Mouse (Mus musculus) cerebellum, postnatal 4 days (tissue): Measurements from ENCODE around the gene Mical3.
A peak's percentile ranks its signal among the peaks of the same experiment; 100 is the strongest.
"Not testable (repeated sequence)": the region's sequence is repeated elsewhere in the genome, so short reads cannot be mapped to it uniquely, and the experiment has no call there.

Source experiments
- DNase-seq, 2 experiments: peaks; one replicate each; pipeline ENCODE4 v3.0.0; 2022; ENCODE audit warnings: low spot score in 2 of 2, mixed read lengths in 1 of 2

Gene Mical3

DNA sequence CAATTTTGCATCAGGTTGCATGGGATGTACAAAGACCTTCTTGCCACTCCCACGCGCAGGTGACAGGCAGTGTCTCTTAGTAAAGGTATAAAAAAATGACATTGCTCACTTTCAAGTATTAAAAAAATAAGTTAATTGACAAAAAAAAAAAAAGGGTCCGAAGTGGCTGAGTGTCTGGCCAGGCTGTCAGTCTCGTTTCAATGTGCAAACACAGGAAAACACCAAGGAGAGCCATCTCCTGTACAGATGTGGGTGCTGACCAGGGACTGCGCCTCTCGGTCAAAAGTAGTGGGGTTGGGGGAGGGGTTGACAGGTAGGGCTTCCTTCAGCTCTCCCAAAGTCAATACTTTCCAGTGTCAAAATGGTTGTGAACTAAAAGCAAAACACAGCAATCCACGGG lies 197.1 kb downstream of the Mical3 start:
- DNase-seq, result no peak

DNA sequence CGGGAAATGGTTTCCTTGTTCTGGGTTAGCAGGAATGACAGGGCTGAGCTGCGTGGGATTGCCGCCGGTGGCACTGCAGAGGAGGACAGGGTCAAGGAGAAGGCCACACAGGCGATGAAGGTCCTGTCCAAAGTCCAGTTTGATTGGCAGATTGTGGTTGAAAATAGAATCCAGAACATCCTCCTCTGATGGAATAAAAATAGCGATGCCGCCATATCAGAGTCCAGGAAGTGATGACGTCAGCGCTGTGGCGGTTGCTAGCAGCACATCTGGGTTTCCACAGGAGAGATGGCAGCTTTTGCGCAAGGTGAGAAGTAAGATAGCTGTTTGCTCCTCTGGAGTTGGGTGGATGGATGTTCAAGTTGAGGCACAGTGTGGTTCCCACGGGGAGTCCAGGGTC lies 198.2 kb downstream of the Mical3 start:
- DNase-seq, result no peak

- DNase-seq, result no peak
Observed at GRCm38 (mm10) chr6:120930450-120931306, 200.1 kb downstream of the Mical3 start.

DNA sequence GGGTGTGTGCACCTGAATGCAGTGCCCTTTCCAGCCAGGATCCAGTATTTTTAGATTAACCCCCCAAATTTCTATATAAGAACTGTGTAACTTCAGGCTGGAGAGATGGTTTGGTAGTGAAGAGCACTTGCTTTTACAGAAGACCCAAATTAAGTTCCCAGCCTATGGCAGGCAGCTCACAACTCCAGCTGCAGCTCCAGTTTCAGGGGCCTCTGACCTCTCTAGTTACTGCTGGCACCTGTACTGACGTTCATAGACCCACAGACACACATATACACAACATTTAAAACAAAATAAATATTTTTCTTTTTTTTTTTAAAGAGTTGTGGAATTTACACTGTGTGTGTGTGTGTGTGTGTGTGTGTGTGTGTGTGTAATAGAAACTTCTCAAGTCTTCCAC lies 201.4 kb downstream of the Mical3 start:
- no peak for DNase-seq

DNA sequence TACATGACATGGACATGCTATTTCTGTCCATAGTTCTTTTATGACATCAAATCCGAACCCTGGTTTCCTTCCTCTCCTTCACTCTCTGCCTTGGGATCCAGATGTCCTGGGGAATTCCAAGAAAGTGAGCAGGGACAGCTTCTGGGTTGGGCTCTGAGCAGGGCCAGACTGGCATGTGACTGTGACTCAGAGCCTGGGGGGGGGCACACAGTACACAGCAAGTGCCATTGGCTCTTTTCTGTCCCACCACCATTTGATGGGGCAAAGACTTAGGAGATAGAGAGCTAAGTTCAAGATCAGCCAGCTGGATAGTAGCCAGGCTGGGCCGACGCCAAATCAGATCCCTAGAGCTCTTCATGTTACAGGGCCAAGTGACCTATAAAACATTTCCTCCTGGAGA lies 203.0 kb downstream of the Mical3 start:
- DNase-seq, result peak in 1 of 2 experiments; percentile 20

GRCm38 (mm10) chr6:120926880-120927279 lies 203.9 kb downstream of the Mical3 start:
- no peak for DNase-seq

GRCm38 (mm10) chr6:120924791-120925321 lies 205.9 kb downstream of the Mical3 start:
- not testable (repeated sequence) for DNase-seq

DNA sequence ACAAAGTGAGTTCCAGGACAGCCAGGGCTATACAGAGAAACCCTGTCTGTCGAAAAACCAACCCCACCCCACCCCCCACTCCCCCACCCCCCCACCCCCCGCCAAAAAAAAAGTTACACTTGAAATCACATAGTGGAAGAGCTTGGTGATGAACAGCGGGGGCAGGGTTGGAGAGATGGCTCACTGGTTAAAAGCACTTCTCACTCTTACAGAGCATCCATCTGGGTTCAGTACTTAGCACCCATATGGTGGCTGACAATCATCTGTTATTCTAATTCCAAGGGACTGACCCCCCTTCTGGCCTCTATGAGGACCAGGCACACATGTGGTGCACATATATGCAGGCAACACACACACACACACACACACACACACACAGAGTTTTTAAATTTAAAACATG lies 212.8 kb downstream of the Mical3 start:
- DNase-seq, result no peak

DNA sequence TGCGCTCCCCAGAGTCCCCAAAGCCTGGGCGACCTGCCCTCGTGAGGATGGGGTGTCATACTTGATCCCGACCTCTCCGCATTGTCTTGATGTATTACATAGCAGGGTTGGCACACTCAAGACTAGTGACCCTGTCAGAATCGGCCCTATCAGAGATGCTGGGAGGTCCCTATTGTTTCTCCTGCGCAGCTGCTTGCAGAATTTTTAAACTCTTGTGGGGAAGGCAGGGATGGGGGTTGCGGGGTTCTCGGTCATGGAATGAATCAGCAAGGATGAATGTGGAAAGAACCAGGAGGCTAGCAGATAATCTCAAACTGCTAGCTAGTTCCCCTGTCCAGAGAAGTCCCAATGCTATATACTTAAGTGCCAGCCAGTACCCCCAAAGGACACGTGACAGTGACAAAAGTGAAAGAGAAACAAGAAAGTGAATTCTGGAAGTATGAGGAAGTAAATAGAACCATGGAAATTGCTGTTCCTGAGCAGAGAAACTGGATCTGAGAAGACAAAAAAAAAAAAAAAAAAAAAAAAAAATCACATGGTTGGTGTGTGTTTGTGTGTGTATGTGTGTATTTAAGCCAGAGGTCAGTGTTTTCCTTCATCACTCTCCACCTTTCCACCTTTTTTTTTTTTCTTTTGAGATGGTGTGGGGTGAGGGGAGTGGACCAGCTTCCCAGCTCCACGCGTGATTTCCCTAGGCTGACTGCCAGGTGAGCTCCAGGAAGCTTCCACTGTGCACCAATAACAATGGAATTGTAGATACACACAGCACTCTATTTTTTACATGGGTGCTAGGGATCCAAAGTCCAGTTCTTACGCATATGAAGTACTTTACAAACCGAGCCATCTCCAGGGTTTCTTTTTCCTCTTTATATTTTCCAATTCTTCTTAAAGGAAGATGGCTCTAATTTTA lies 213.6 kb downstream of the Mical3 start:
- DNase-seq, result not testable (repeated sequence)

DNA sequence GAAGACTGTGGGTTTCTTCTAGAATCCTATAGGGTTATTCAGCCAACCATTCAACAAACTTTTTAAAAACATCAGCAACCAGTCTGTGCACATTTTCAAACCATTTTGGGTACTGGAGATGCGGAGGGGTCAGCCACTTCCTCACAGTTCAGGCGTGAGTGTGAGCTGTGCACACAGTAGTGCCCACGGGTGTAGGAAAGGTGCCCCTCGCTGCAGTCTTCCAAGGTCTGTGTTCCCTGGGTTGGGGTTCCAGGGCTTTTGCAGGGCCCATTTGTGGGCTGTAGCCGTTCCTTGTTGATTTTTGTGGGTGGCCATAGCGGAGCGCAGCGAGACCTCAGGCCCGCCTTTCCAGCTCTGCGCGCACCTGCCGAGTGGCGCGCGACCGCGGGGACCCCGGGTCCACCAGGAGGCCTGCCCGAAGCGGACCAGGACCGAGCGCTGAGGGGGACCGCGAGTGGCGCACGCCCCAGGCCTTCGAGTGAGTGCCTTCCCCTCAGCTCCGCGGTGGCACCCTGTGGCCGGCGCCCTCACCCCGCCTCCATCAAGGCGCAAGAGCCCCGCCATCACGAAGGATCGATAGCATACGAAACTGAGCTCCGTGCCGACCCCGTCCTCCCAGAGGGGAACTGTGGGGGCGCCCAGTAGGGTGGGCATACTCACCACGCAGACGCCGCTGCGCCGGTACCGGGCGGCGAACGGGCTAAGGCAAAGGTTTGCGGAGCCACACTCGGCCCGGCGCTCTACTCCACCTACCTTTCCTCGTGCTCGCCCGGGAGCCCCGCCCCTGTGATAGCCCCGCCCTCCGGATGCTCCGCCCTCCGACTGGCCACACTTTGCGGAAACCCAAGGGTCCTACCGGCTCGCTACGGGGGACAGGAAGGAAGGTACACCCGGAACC lies 214.5 kb downstream of the Mical3 start, which contains the start of gene Bid:
Gene Bid (minus strand): TSS at position 780 of the 898 bp plus-strand sequence.
- peak; percentile 63 to 87 for DNase-seq

GRCm38 (mm10) chr6:120915649-120915975 lies 215.2 kb downstream of the Mical3 start:
- no peak for DNase-seq

DNA sequence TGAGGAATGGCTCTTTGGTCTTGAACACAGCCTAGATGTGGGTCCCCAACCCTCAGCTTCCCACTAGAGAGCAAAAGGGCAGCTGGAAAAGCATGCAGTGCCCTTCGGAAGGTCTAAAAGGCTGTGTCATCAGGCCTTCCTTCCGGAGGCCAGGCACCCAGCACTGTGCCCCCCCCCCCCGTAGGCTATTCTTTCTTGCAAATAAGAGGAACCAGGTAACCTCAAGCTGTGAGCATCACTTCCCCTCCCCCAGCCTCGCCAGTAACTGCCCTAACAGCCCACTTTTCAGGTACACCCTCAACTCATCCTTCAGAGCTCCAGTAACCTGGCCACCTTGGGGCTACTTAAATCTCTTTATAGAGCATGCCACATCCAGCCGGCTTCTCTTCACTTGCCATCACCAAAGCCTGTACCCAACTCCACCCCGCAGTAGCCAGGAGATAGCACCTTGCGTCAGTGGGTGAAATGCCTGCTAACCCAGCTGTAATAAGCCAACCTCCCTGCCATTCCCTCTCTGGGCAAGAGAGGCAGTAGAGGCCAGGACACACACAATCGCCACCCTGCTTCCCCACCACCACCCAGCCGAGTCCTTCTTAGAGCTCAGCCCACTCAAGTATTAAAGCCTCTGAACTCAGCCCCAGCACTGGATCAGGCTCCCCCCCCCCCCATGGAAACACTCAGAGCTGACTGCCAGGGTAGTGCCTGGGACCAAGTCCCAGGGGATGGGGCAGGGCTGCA lies 215.7 kb downstream of the Mical3 start:
- DNase-seq, result peak in 1 of 2 experiments; percentile 26

GRCm38 (mm10) chr6:120914533-120914910 lies 216.3 kb downstream of the Mical3 start:
- no peak for DNase-seq

DNA sequence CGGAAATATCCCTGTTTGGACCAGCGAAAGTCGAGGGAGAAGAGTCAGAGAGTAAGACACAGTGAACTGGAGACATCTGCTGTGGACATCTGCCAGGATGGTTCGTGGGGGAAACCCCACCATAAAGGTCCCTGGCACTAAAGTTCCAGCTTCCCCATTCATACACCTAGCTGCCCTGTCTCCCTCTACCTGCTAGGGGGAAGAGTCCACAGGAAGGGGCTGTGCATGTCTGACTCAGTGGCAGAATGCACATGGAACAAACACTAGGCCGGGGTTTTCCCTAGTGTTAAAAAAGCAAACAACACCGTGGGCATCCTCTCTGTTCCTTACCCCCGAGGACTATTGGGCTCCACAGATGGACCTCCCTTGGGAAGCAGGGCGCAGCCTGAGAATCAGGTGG lies 217.0 kb downstream of the Mical3 start:
- no peak for DNase-seq

GRCm38 (mm10) chr6:120912931-120913330 lies 217.9 kb downstream of the Mical3 start:
- no peak for DNase-seq

DNA sequence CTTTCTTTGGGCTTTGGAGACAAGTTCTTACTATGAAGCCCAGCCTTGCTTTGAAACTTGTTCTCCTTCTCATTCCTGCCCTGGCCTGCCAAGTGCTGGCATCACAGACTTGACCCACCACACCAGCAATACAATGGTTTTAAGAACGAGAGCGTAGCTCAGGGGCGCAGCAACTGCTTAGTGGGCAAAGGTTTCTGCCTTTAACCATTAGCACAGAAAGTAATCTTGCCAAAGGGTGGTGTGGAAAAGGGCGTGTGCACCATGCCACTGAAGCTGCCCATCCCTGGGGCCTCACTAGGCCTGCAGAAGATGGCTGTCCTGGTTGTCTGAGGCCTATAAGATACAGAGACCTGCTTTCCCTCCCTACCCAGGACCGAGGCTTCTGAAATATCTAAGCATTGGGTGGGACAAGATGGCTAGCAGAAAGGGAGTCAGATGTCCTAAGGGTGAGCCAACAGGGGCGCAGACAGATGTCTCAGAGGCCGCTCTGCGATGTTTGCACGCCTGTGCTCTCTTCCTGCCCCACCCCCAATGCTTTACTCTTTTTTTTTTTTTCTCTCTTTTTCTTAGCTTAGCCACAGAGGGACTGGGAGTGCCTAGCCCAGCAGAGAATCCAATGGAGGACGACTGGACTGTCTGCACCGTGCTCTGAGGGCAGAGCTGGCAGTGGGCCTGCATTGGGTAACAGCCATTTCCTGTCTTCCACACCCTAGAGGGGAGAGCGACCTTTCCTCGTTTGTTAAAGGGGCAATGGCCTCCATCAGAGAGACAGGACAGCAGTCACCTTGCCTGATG lies 219.4 kb downstream of the Mical3 start:
- DNase-seq, result no peak

DNA sequence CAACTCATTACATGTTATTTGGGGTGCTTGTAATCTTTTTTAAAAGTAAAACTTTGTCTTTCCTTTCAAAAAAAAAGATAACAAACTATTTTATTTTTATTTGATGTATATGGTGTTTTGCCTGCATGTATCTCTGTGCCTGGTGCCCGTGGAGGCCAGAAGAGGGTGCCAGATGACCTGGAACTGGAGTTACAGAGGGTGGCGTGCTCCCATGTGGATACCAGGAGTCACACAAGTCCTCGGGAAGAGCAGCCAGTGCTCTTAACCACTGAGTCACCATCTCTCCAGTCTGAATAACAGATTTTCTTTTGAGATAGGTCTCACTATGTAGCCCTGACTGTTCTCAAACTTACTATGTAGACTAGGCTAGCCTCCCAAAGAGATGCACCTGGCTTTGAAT lies 221.3 kb downstream of the Mical3 start:
- no peak for DNase-seq

- not testable (repeated sequence) for DNase-seq
Observed at GRCm38 (mm10) chr6:120907876-120908597, 222.8 kb downstream of the Mical3 start.

DNA sequence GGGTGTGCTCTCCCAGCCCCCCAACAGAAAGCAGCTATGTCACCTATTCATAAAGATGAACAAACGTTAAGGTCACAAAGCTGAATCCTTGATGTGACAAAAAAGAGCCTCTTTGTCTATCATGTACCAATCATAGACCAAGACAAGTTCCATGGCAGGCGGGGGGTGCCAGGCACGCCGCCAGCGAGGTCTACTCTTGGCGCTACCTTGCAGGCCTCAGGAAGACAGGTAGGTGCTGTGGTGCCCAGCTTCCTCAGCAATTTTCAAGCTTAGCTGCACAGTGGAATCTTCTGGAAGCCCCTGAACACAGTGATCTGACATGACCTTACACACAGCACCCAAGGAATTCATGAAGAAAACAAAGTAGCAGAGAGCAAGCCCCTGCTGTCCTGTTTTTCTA lies 224.3 kb downstream of the Mical3 start:
- no peak for DNase-seq
